Mouse (Mus musculus): Measurements from ENCODE around the gene Srpr.
A peak's percentile ranks its signal among the peaks of the same experiment; 100 is the strongest.

Srpr gene

GRCm38 (mm10) chr9:35199772-35200471 is at the start of gene Srpr, which contains the start of gene Tirap:
TSS of gene Srpr (plus strand) at chr9:35200175.
TSS of gene Tirap (minus strand) at chr9:35200291.
- DNase-seq, result peak; percentile 81

- DNase-seq, result no peak
Observed at GRCm38 (mm10) chr9:35152923-35153322, 47.1 kb upstream of the Srpr start.

- DNase-seq, result no peak
Observed at GRCm38 (mm10) chr9:35156002-35156710, 43.8 kb upstream of the Srpr start.

- DNase-seq, result no peak
Observed at GRCm38 (mm10) chr9:35156862-35157261, 43.1 kb upstream of the Srpr start.

GRCm38 (mm10) chr9:35158477-35158876 is 41.5 kb upstream of the Srpr start:
- DNase-seq, result no peak

- DNase-seq, result no peak
Observed at GRCm38 (mm10) chr9:35160662-35161061, 39.3 kb upstream of the Srpr start.

- DNase-seq, result no peak
Observed at GRCm38 (mm10) chr9:35161721-35162120, 38.3 kb upstream of the Srpr start.

GRCm38 (mm10) chr9:35163011-35163690 is 36.8 kb upstream of the Srpr start:
- no peak for DNase-seq

- DNase-seq, result no peak
Observed at GRCm38 (mm10) chr9:35164142-35164874, 35.7 kb upstream of the Srpr start.

- no peak for DNase-seq
Observed at GRCm38 (mm10) chr9:35166144-35166797, 33.7 kb upstream of the Srpr start.

GRCm38 (mm10) chr9:35166798-35167635 is 33.0 kb upstream of the Srpr start:
- DNase-seq, result no peak

GRCm38 (mm10) chr9:35170071-35170470 is 29.9 kb upstream of the Srpr start:
- DNase-seq, result no peak

- no peak for DNase-seq
Observed at GRCm38 (mm10) chr9:35173331-35173730, 26.6 kb upstream of the Srpr start.

- peak; percentile 95 for DNase-seq
Observed at GRCm38 (mm10) chr9:35175251-35176123, 24.5 kb upstream of the Srpr start, which contains the start of gene Dcps. TSS of gene Dcps (minus strand) at chr9:35176061.

GRCm38 (mm10) chr9:35176124-35176659 is 23.8 kb upstream of the Srpr start:
- no peak for DNase-seq

GRCm38 (mm10) chr9:35182832-35183231 is 17.1 kb upstream of the Srpr start:
- no peak for DNase-seq

GRCm38 (mm10) chr9:35183359-35183758 is 16.6 kb upstream of the Srpr start:
- DNase-seq, result no peak

GRCm38 (mm10) chr9:35186430-35186829 is 13.5 kb upstream of the Srpr start:
- DNase-seq, result no peak

- no peak for DNase-seq
Observed at GRCm38 (mm10) chr9:35187351-35187903, 12.5 kb upstream of the Srpr start.

- peak; percentile 23 for DNase-seq
Observed at GRCm38 (mm10) chr9:35188700-35189099, 11.3 kb upstream of the Srpr start.
